Mouse (Mus musculus) MEL (cell line): ENCODE measurements around the gene Nrcam. TPM values are rescaled to one million over a fixed set of nuclear protein-coding genes. Genes with fewer than 3 reads are reported as not detected.

Source experiments
- DNase-seq: peaks from one replicate; pipeline ENCODE4 v3.0.0; 2011; ENCODE audit warnings: low read depth, low spot score
- H3K27ac ChIP-seq: 2 replicates; pipeline ENCODE4 v1.5.1; 2012; ENCODE audit warnings: low read depth, mild to moderate bottlenecking, control low read depth, low read length, moderate library complexity; ENCODE audit not compliant: control insufficient read depth
- H3K27me3 ChIP-seq, 2 experiments: fragments of 150-350 bp in 1 of 2; sonication (generic) in 1 of 2; 2 replicates each; pipeline ENCODE4 v1.6.1; 2012; ENCODE audit warnings: low read length in 2 of 2, mild to moderate bottlenecking in 2 of 2, improper control_type of control experiment in 1 of 2, moderate library complexity in 1 of 2; ENCODE audit not compliant: insufficient read depth in 2 of 2, control insufficient read depth in 1 of 2
- H3K36me3 ChIP-seq, 2 experiments: 2 replicates each; pipeline ENCODE4 v1.6.1; 2012 to 2014; ENCODE audit warnings: low read length in 2 of 2, improper control_type of control experiment in 1 of 2, inconsistent platforms in 1 of 2, mild to moderate bottlenecking in 1 of 2; ENCODE audit not compliant: insufficient read depth in 2 of 2, control insufficient read depth in 1 of 2
- H3K4me1 ChIP-seq, 2 experiments: fragments of 150-350 bp in 1 of 2; sonication (generic) in 1 of 2; 2 replicates each; pipeline ENCODE4 v1.6.1; 2012; ENCODE audit warnings: low read length in 2 of 2, improper control_type of control experiment in 1 of 2, mild to moderate bottlenecking in 1 of 2; ENCODE audit not compliant: insufficient read depth in 2 of 2, control insufficient read depth in 1 of 2
- H3K4me3 ChIP-seq, 2 experiments: fragments of 150-350 bp in 1 of 2; sonication (generic) in 1 of 2; 2 replicates each; pipeline ENCODE4 v1.5.1; 2012; ENCODE audit warnings: low read depth in 2 of 2, low read length in 2 of 2, mild to moderate bottlenecking in 2 of 2, moderate library complexity in 2 of 2, control low read depth in 1 of 2, improper control_type of control experiment in 1 of 2; ENCODE audit not compliant: control insufficient read depth in 1 of 2, insufficient read depth in 1 of 2
- H3K79me2 ChIP-seq: 2 replicates; pipeline ENCODE4 v1.6.1; 2012; ENCODE audit warnings: mild to moderate bottlenecking, low read length, moderate library complexity; ENCODE audit not compliant: control insufficient read depth, poor library complexity, insufficient read depth
- H3K9ac ChIP-seq: 2 replicates; pipeline ENCODE4 v1.6.1; 2012; ENCODE audit warnings: low read depth, mild to moderate bottlenecking, control low read depth, low read length, moderate library complexity; ENCODE audit not compliant: control insufficient read depth, poor library complexity, severe bottlenecking
- H3K9me3 ChIP-seq: fragments of 150-350 bp; sonication (generic); replicated peaks from 2 replicates; pipeline ENCODE4 v1.6.1; 2012; ENCODE audit warnings: mild to moderate bottlenecking, low read length, improper control_type of control experiment, moderate library complexity; ENCODE audit not compliant: insufficient read depth
- BHLHE40 ChIP-seq: IDR thresholded peaks from 2 replicates; pipeline ENCODE4 v1.6.1; 2012; ENCODE audit warnings: low read depth, mild to moderate bottlenecking, inconsistent platforms, low read length, improper control_type of control experiment, borderline replicate concordance
- CHD1 ChIP-seq: IDR thresholded peaks from 2 replicates; pipeline ENCODE4 v1.6.1; 2012; ENCODE audit warnings: low read depth, mild to moderate bottlenecking, inconsistent platforms, low read length, improper control_type of control experiment
- CHD2 ChIP-seq: IDR thresholded peaks from 2 replicates; pipeline ENCODE4 v1.6.1; 2011; ENCODE audit warnings: low read length, improper control_type of control experiment
- E2F4 ChIP-seq: IDR thresholded peaks from 2 replicates; pipeline ENCODE4 v1.6.1; 2011; ENCODE audit warnings: low read depth, low read length, improper control_type of control experiment, borderline replicate concordance
- ELF1 ChIP-seq: IDR thresholded peaks from 2 replicates; pipeline ENCODE4 v1.6.1; 2014; ENCODE audit warnings: low read depth, mild to moderate bottlenecking, inconsistent platforms, low read length, improper control_type of control experiment, moderate library complexity
- EP300 ChIP-seq, 2 experiments: IDR thresholded peaks; 2 replicates each; pipeline ENCODE4 v1.6.1; 2011; ENCODE audit warnings: improper control_type of control experiment in 2 of 2, low read length in 2 of 2, low read depth in 1 of 2, mild to moderate bottlenecking in 1 of 2
- ETS1 ChIP-seq: IDR thresholded peaks from 2 replicates; pipeline ENCODE4 v1.6.1; 2012; ENCODE audit warnings: low read depth, mild to moderate bottlenecking, inconsistent platforms, low read length, improper control_type of control experiment, moderate library complexity
- GATA1 ChIP-seq: IDR thresholded peaks from 2 replicates; pipeline ENCODE4 v1.6.1; 2011; ENCODE audit warnings: low read depth, low read length, improper control_type of control experiment
- HCFC1 ChIP-seq: IDR thresholded peaks from 2 replicates; pipeline ENCODE4 v1.6.1; 2012; ENCODE audit warnings: low read depth, mild to moderate bottlenecking, inconsistent platforms, low read length, improper control_type of control experiment, moderate library complexity
- JUND ChIP-seq: IDR thresholded peaks from 2 replicates; pipeline ENCODE4 v1.6.1; 2011; ENCODE audit warnings: low read depth, mild to moderate bottlenecking, improper control_type of control experiment, low read length
- KAT2A ChIP-seq: conservative IDR thresholded peaks from 2 replicates; pipeline ENCODE4 v1.6.1; 2012; ENCODE audit warnings: low read depth, low read length, improper control_type of control experiment, inconsistent platforms
- MAX ChIP-seq: IDR thresholded peaks from 2 replicates; pipeline ENCODE4 v1.6.1; 2011; ENCODE audit warnings: low read length, improper control_type of control experiment
- MEF2A ChIP-seq: IDR thresholded peaks from 2 replicates; pipeline ENCODE4 v1.6.1; 2014; ENCODE audit warnings: low read depth, mild to moderate bottlenecking, inconsistent platforms, low read length, improper control_type of control experiment; ENCODE audit not compliant: poor library complexity, insufficient replicate concordance, severe bottlenecking; ENCODE audit errors: extremely low read depth
- MXI1 ChIP-seq: IDR thresholded peaks from 2 replicates; pipeline ENCODE4 v1.6.1; 2011; ENCODE audit warnings: mild to moderate bottlenecking, low read depth, low read length, improper control_type of control experiment
- MYB ChIP-seq: IDR thresholded peaks from 2 replicates; pipeline ENCODE4 v1.6.1; 2011; ENCODE audit warnings: mild to moderate bottlenecking, low read depth, low read length, improper control_type of control experiment
- MYC ChIP-seq: IDR thresholded peaks from 2 replicates; pipeline ENCODE4 v1.6.1; 2011; ENCODE audit warnings: low read depth, mild to moderate bottlenecking, low read length, improper control_type of control experiment, moderate library complexity
- NELFE ChIP-seq: IDR thresholded peaks from 2 replicates; pipeline ENCODE4 v1.6.1; 2011; ENCODE audit warnings: low read depth, low read length, improper control_type of control experiment
- POLR2A ChIP-seq, 2 experiments: IDR thresholded peaks; 2 replicates each; pipeline ENCODE4 v1.6.1; 2011 to 2012; ENCODE audit warnings: low read length in 2 of 2, mild to moderate bottlenecking in 2 of 2, control low read depth in 1 of 2, improper control_type of control experiment in 1 of 2, low read depth in 1 of 2, moderate library complexity in 1 of 2; ENCODE audit not compliant: control insufficient read depth in 1 of 2, insufficient read depth in 1 of 2, poor library complexity in 1 of 2
- POLR2AphosphoS5 ChIP-seq: IDR thresholded peaks from 2 replicates; pipeline ENCODE4 v1.6.1; 2012; ENCODE audit warnings: low read depth, borderline replicate concordance, mild to moderate bottlenecking, inconsistent platforms, low read length, moderate library complexity, mixed read lengths
- RCOR1 ChIP-seq: IDR thresholded peaks from 2 replicates; pipeline ENCODE4 v1.6.1; 2012; ENCODE audit warnings: low read depth, mild to moderate bottlenecking, inconsistent platforms, low read length, improper control_type of control experiment
- SMC3 ChIP-seq: IDR thresholded peaks from 2 replicates; pipeline ENCODE4 v1.6.1; 2011; ENCODE audit warnings: low read depth, low read length, improper control_type of control experiment
- UBTF ChIP-seq: IDR thresholded peaks from 2 replicates; pipeline ENCODE4 v1.6.1; 2012; ENCODE audit warnings: low read depth, mild to moderate bottlenecking, inconsistent platforms, low read length, improper control_type of control experiment, moderate library complexity, borderline replicate concordance; ENCODE audit not compliant: insufficient read depth
- ZC3H11A ChIP-seq: IDR thresholded peaks from 2 replicates; pipeline ENCODE4 v1.6.1; 2012; ENCODE audit warnings: low read depth, mild to moderate bottlenecking, inconsistent platforms, low read length, improper control_type of control experiment
- ZNF384 ChIP-seq: IDR thresholded peaks from 2 replicates; pipeline ENCODE4 v1.6.1; 2012; ENCODE audit warnings: low read depth, mild to moderate bottlenecking, inconsistent platforms, low read length, improper control_type of control experiment
- polyA plus RNA-seq, 2 experiments: library from polyadenylated mRNA; stranded (reverse) in 1 of 2; unstranded in 1 of 2; fragments of >175 nt in 1 of 2; fragments of >200 nt in 1 of 2; gene quantifications; 2 replicates each; pipeline versions ENCODE4 v1.2.1 to v1.2.4; 2012; ENCODE audit warnings: low replicate concordance in 2 of 2, low read depth in 1 of 2; ENCODE audit not compliant: insufficient read length in 2 of 2, insufficient read depth in 1 of 2, missing spikeins in 1 of 2
- total RNA-seq: library from RNA; depleted of rRNA; stranded (reverse); fragments of 300-350 nt; gene quantifications from 2 replicates; pipeline ENCODE4 v1.2.3, GENCODE M21; 2012

Nrcam gene
- total and polyA plus RNA-seq, 3 experiments: not detected

GRCm38 (mm10) chr12:44532337-44533113 lies 203.8 kb downstream of the Nrcam start:
- no peaks in the 10 kb centered on the region for H3K79me2 ChIP-seq
- H3K36me3 ChIP-seq: no peaks in the 10 kb centered on the region
- H3K9ac ChIP-seq: no peak overlapping the region
- no peak for DNase-seq
- peaks cover 0 to 1% of the 10 kb centered on the region in 2 experiments; a peak in 2 of 4 replicates for H3K27me3 ChIP-seq
- H3K9me3 ChIP-seq: no peaks in the 10 kb centered on the region
- H3K4me1 ChIP-seq: no peaks in the 10 kb centered on the region
- H3K4me3 ChIP-seq: no peak overlapping the region
- no peak for TF ChIP-seq ETS1
- TF ChIP-seq CHD2: no peak
- TF ChIP-seq ZNF384: no peak
- no peak for TF ChIP-seq BHLHE40
- TF ChIP-seq GATA1: no peak
- TF ChIP-seq MXI1: no peak
- no peak for TF ChIP-seq MEF2A
- TF ChIP-seq ZC3H11A: no peak
- no peak for TF ChIP-seq UBTF
- no peak for TF ChIP-seq MYB
- no peak for TF ChIP-seq MAX
- no peak for TF ChIP-seq NELFE
- H3K27ac ChIP-seq: no peak overlapping the region

- Histone ChIP-seq H3K27ac (no peak overlapping the region), H3K9ac (no peak overlapping the region), H3K4me3 (no peak overlapping the region), H3K36me3 (no peaks in the 10 kb centered on the region), H3K79me2 (no peaks in the 10 kb centered on the region), H3K27me3 (peaks cover 0 to 1% of the 10 kb centered on the region in 2 experiments; a peak in 2 of 4 replicates), H3K4me1 (no peaks in the 10 kb centered on the region), H3K9me3 (no peaks in the 10 kb centered on the region)
- DNase-seq: no peak
- no peak for TF ChIP-seq RCOR1
- no peak for TF ChIP-seq KAT2A
- no peak for TF ChIP-seq POLR2A (IDR thresholded peaks at IDR 0.05; ENCODE audit: control insufficient read depth in 1 of 2, insufficient read depth in 1 of 2, low read depth in 1 of 2, low read length in 2 of 2, poor library complexity in 1 of 2)
- no peak for TF ChIP-seq POLR2AphosphoS5
- no peak for TF ChIP-seq E2F4
- TF ChIP-seq SMC3: no peak
- TF ChIP-seq ELF1: no peak
- TF ChIP-seq HCFC1: no peak
- TF ChIP-seq ETS1: no peak
- TF ChIP-seq MYC: no peak
- TF ChIP-seq EP300 (IDR thresholded peaks at IDR 0.05; ENCODE audit: low read depth in 1 of 2, low read length in 2 of 2): no peak
- TF ChIP-seq CHD1: no peak
- TF ChIP-seq JUND: no peak
- TF ChIP-seq, all 39 proteins: peak for 0
Observed at GRCm38 (mm10) chr12:44534100-44534633, 205.5 kb downstream of the Nrcam start.
